Mouse (Mus musculus): ENCODE data around the gene Odf2. TPM values are rescaled to one million over a fixed set of nuclear protein-coding genes. Genes with fewer than 3 reads are reported as not detected.

The Odf2 gene
- 49.0 and 63.5 TPM in 2 replicates for polyA plus RNA-seq (2014; fragmentation: Nextera tagmentation; extraction: Ambion mirVana)

DNA sequence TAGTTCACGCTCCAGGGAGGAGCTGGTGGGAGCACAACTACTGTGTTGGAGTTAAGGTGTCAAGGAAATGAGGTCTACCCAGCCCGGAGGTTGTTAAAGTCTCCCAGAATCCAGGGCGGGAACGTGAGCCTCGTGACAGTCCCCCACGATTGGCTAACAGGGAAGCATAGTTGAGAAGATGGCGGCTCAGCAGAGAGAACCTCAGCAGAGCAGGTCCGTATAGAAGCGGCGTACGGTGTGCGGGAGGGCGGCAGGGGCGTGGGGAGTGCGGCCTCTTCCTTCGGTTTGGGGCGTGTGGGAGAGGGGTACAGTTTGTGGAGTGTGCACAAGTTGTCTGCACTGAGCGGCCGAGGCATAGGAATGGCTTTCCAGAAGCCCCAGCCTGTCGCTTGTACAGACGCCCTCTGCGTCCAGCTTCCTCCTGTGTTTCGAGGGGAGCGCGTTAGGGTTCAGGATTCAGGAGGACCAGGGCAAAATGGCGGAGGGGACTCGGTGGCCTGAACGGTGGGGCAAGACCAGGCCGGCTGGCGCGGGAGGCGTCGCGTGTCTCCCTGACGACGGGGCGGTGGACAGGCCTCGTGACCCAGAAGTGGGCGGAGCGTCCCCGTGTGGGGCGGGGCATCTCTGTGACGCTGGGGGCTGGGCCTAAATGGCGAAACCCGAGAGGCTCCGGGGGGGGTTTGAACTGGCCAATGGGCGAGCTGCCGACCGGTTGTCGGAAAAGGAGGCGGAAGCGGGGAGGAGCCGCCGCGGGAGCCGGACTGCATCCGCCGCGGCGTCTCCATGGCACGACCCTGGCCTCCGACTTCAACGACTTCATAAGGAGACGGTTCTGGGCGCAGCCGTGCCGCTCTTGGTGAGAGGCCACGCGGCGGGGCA, at the start of gene Odf2:
Gene Odf2 (plus strand): TSS at position 156 of the 879 bp plus-strand sequence.
- DNase-seq (ENCODE audit: low spot score) = peak; percentile 100
- H3K27me3 ChIP-seq (ENCODE audit: control insufficient read depth, insufficient read depth, low read length) = no peaks in the 10 kb centered on the region
- peak within 1 kb of the TSS; percentile 89 for H3K9ac ChIP-seq
- 1% methylated on average over 68 of the region's 70 CpGs for WGBS
- H3K27ac ChIP-seq = peak within 1 kb of the TSS; percentile 88
- peaks cover 28% of the 10 kb centered on the region for H3K36me3 ChIP-seq (replicated peaks; ENCODE audit: control insufficient read depth, insufficient read depth)
- H3K4me1 ChIP-seq (replicated peaks; ENCODE audit: control insufficient read depth, insufficient read depth, low read length) = peaks cover 12% of the 10 kb centered on the region
- no peaks in the 10 kb centered on the region for H3K9me3 ChIP-seq (ENCODE audit: control insufficient read depth, low read length)
- peak within 1 kb of the TSS; percentile 95 for H3K4me2 ChIP-seq (replicated peaks)
- ATAC-seq (ENCODE audit: low FRiP score) = peak; percentile 94
- H3K4me3 ChIP-seq (replicated peaks; ENCODE audit: low read length) = peak within 1 kb of the TSS; percentile 95

DNA sequence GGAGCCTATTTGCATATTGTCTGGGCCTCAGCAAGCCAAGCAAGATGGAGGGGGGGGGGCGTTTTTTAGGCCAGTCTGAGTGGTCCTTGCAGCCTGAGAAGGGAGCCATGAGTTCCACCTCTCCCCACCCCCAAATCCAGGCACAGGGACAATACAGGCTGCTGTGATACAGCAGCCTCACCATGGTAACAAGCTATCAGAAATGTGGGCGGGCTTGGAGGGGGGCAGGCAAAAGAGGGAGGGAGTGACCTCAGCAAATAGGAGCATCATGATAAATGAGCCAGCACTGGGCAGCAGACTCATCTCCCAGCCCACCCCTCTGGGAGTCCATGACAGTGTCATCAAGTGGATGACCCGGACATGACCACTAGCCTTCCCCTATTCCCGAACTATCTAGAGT, 49.6 kb upstream of the Odf2 start:
- Histone ChIP-seq H3K4me2 (replicated peaks) (no peak overlapping the region), H3K4me1 (replicated peaks; ENCODE audit: control insufficient read depth, insufficient read depth, low read length) (peaks cover 36% of the 10 kb centered on the region), H3K9ac (no peak overlapping the region), H3K4me3 (replicated peaks; ENCODE audit: low read length) (no peak overlapping the region), H3K36me3 (replicated peaks; ENCODE audit: control insufficient read depth, insufficient read depth) (peaks cover 25% of the 10 kb centered on the region), H3K27me3 (ENCODE audit: control insufficient read depth, insufficient read depth, low read length) (no peaks in the 10 kb centered on the region), H3K27ac (peak overlapping the region; percentile 67), H3K9me3 (ENCODE audit: control insufficient read depth, low read length) (no peaks in the 10 kb centered on the region)
- DNase-seq (ENCODE audit: low spot score) (peak; percentile 27), ATAC-seq (ENCODE audit: low FRiP score) (peak; percentile 52)
- 13% methylated on average over 4 of the region's 4 CpGs for WGBS

DNA sequence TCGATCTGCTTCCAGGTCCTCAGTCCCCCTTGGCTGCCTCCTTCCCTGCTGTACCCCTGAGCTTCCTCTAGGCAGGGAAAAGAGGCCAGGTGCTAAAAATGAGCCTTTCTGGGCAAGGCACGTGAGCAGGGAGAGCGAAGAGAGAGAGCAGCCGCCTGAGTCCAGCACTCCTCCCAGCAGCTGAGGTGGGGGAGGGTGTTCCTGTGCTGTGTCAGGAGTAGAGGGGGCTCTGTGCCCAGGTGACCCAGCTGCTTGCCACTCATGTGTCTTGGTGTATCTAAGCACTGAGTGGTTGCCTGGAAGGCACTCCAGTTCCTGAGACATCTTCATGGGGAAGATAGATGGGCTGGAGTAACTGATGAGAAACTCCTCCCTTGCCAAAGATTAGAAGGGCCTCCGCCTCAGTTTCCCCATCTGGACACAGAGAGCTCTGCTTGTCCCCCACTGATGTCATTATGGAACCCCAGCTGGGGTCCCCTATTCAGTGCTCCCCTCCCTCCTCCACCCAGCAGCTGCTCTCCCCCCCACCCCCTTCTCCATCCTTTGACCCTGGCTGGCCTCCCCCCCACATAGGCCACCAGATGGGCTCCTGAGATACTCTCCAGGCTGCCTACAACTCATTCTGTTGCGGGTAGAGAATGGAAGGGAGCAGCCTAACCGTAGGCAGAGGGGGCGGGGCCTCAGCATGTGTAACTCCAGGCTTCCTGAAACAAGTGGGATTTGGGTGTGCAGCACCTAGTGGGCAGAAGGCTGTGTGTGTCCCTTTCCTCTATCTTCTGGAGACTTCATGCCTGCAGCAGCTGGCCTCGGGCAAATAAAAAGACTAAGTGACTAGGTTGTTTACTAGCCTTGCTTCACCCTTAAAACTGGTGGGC, 45.6 kb upstream of the Odf2 start:
- Histone ChIP-seq H3K4me3 (replicated peaks; ENCODE audit: low read length) (no peak overlapping the region), H3K27ac (peak overlapping the region; percentile 88), H3K4me2 (replicated peaks) (peak overlapping the region; percentile 78; the same call in 1 of the 2 replicates), H3K4me1 (replicated peaks; ENCODE audit: control insufficient read depth, insufficient read depth, low read length) (peaks cover 51% of the 10 kb centered on the region), H3K27me3 (ENCODE audit: control insufficient read depth, insufficient read depth, low read length) (no peaks in the 10 kb centered on the region), H3K36me3 (replicated peaks; ENCODE audit: control insufficient read depth, insufficient read depth) (peaks cover 22% of the 10 kb centered on the region), H3K9me3 (ENCODE audit: control insufficient read depth, low read length) (no peaks in the 10 kb centered on the region), H3K9ac (peak overlapping the region; percentile 95; the same call in 1 of the 2 replicates)
- DNase-seq (ENCODE audit: low spot score) = no peak
- 0 out of 2 replicates have a peak, but pooled peaks have one; percentile 19 for ATAC-seq (ENCODE audit: low FRiP score)
- 19% methylated on average over 9 of the region's 9 CpGs for WGBS

DNA sequence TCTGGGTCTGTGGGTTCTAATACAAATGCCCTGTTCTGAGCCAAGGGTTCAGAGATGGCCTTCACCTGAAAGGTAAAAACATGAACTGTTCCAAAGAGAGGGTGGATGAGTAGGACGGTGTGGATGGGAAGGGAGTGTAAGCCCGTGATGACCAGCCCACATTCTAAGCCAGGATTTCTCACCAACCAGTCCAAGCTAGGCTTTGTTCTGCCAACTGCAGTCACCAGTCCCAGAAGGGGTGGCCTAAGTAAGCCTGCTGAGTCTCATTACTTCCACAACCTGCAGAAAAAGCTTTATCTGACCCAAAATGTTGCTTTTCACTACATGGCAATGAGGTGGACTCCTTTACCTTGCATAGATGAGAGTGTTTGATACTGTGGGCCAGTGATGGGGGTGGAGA, 44.9 kb upstream of the Odf2 start:
- Histone ChIP-seq H3K36me3 (replicated peaks; ENCODE audit: control insufficient read depth, insufficient read depth) (peaks cover 22% of the 10 kb centered on the region), H3K27ac (peak overlapping the region; percentile 88), H3K9me3 (ENCODE audit: control insufficient read depth, low read length) (no peaks in the 10 kb centered on the region), H3K4me3 (replicated peaks; ENCODE audit: low read length) (no peak overlapping the region), H3K27me3 (ENCODE audit: control insufficient read depth, insufficient read depth, low read length) (no peaks in the 10 kb centered on the region), H3K9ac (peak overlapping the region; percentile 95), H3K4me1 (replicated peaks; ENCODE audit: control insufficient read depth, insufficient read depth, low read length) (peaks cover 49% of the 10 kb centered on the region), H3K4me2 (replicated peaks) (peak overlapping the region; percentile 78)
- no peak for ATAC-seq (ENCODE audit: low FRiP score)
- 35% methylated on average over 2 of the region's 2 CpGs for WGBS
- no peak for DNase-seq (ENCODE audit: low spot score)

DNA sequence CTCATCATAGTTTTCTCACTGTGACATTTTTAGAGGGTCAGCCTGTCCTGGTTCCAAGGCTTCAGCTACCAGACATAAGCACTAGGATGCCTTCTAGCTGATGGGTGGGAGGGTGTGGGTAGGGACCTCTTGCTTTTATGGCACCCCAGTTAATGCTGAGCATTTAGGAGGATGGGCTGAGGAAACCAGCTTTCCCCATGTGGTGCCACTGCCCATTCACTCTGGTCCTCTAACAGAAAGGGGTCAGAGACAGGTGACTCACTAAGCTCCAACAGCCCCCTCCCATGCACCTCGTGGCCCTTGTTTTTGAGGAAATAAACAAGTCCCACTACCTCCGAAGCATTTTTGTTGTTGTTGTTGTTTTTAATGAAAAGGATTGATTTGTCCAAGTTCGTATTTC, 44.4 kb upstream of the Odf2 start:
- DNase-seq (ENCODE audit: low spot score) = no peak
- Histone ChIP-seq H3K36me3 (replicated peaks; ENCODE audit: control insufficient read depth, insufficient read depth) (peaks cover 22% of the 10 kb centered on the region), H3K4me2 (replicated peaks) (peak overlapping the region; percentile 78), H3K4me1 (replicated peaks; ENCODE audit: control insufficient read depth, insufficient read depth, low read length) (peaks cover 49% of the 10 kb centered on the region), H3K9ac (peak overlapping the region; percentile 95), H3K27me3 (ENCODE audit: control insufficient read depth, insufficient read depth, low read length) (no peaks in the 10 kb centered on the region), H3K4me3 (replicated peaks; ENCODE audit: low read length) (peak overlapping the region; percentile 69), H3K9me3 (ENCODE audit: control insufficient read depth, low read length) (no peaks in the 10 kb centered on the region), H3K27ac (peak overlapping the region; percentile 88)
- ATAC-seq (ENCODE audit: low FRiP score) = no peak
- 10% methylated on average over 3 of the region's 3 CpGs for WGBS

DNA sequence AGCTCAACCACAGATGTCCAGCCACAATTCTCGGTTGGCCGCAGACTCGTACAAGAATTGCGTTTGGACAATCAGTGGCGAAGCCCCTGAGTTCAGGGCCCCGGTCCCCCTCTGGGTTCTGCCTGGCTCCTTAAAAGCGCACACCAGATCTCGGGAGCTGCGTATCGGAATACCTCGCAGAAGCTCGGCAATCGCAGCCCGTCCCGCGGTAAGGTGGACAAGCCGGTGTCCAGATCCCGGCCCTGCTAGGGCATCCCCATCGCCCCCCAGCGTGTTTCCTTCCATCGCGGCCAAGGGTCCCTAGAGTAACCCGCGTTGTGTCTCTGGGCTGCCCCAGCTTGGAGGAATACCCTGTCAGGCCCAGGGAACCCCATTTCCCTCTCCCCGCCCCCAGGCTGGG, 43.4 kb upstream of the Odf2 start:
- Histone ChIP-seq H3K27ac (peak overlapping the region; percentile 88), H3K36me3 (replicated peaks; ENCODE audit: control insufficient read depth, insufficient read depth) (peaks cover 22% of the 10 kb centered on the region), H3K4me1 (replicated peaks; ENCODE audit: control insufficient read depth, insufficient read depth, low read length) (peaks cover 47% of the 10 kb centered on the region), H3K27me3 (ENCODE audit: control insufficient read depth, insufficient read depth, low read length) (no peaks in the 10 kb centered on the region), H3K9ac (peak overlapping the region; percentile 95), H3K4me3 (replicated peaks; ENCODE audit: low read length) (peak overlapping the region; percentile 69), H3K9me3 (ENCODE audit: control insufficient read depth, low read length) (no peaks in the 10 kb centered on the region), H3K4me2 (replicated peaks) (peak overlapping the region; percentile 78)
- DNase-seq (ENCODE audit: low spot score) = peak; percentile 45
- 1% methylated on average over 25 of the region's 25 CpGs for WGBS
- no peak for ATAC-seq (ENCODE audit: low FRiP score)

DNA sequence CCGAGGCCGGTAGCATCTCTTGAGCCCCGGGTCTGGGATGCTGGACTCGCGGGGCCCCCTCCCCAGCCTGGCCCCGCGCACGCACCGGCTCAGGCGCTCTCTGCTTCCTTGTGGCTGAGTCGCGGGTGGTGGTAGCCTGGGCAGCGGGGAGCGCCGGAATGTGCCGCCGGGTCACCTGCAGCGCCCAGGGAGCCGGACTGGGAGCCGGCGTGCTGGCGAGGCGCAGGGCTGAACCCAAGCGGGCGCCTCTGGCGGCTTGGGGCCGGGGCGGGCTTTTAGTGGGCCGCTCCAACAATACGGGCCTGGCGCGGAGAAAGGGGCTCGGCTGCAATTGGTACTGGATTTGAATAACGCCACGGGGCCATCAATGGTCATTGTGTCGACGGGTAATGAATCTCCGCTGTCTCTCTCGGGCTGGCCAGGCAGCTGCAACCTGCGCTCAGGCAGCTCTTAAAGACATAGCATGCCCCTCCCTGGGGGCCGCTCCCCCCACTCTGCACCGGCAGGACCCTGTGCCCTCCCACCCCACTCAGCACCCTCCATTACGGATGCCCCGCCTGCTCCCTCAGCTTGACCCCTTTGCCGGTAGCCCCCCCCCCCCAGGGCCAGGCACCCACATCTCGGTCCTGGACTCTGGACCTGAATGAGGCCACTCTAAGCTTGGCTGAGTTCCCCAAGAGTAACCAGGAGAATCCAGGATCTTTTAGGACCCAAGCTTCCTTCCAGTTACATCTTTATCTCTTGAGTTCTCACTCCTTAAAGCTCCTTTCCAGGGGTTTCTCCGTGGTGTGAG, 42.8 kb upstream of the Odf2 start:
- DNase-seq (ENCODE audit: low spot score) = peak; percentile 56
- Histone ChIP-seq H3K9ac (peak overlapping the region; percentile 95), H3K27me3 (ENCODE audit: control insufficient read depth, insufficient read depth, low read length) (no peaks in the 10 kb centered on the region), H3K27ac (peak overlapping the region; percentile 88), H3K4me2 (replicated peaks) (peak overlapping the region; percentile 78), H3K4me3 (replicated peaks; ENCODE audit: low read length) (peak overlapping the region; percentile 69), H3K36me3 (replicated peaks; ENCODE audit: control insufficient read depth, insufficient read depth) (peaks cover 20% of the 10 kb centered on the region), H3K4me1 (replicated peaks; ENCODE audit: control insufficient read depth, insufficient read depth, low read length) (peaks cover 45% of the 10 kb centered on the region), H3K9me3 (ENCODE audit: control insufficient read depth, low read length) (no peaks in the 10 kb centered on the region)
- 2% methylated on average over 45 of the region's 47 CpGs for WGBS
- ATAC-seq (ENCODE audit: low FRiP score) = peak; percentile 59

DNA sequence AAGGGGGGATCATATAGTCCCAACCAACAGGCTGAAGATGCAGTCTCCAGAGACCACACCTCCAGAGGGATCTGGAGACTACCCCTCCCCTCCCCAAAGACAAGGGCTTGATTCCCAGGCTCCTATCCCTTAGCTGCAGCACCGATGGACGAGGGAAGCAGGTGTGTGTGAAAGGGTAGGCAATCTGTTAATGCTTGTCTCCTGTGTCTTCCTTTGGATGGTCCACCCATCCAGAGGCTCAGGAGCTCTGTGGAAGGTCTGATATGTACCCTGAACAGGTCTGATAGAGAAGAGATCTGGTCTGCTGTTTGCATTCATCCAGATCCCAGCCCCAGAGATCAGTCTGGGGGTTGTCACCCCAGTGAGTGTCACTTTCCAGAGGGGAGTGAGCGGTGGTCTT, 42.1 kb upstream of the Odf2 start:
- DNase-seq (ENCODE audit: low spot score) = no peak
- no peaks in the 10 kb centered on the region for H3K27me3 ChIP-seq (ENCODE audit: control insufficient read depth, insufficient read depth, low read length)
- peak overlapping the region; percentile 69 for H3K4me3 ChIP-seq (replicated peaks; ENCODE audit: low read length)
- H3K4me2 ChIP-seq (replicated peaks) = peak overlapping the region; percentile 78
- no peaks in the 10 kb centered on the region for H3K9me3 ChIP-seq (ENCODE audit: control insufficient read depth, low read length)
- peaks cover 14% of the 10 kb centered on the region for H3K36me3 ChIP-seq (replicated peaks; ENCODE audit: control insufficient read depth, insufficient read depth)
- peaks cover 45% of the 10 kb centered on the region for H3K4me1 ChIP-seq (replicated peaks; ENCODE audit: control insufficient read depth, insufficient read depth, low read length)
- H3K9ac ChIP-seq = peak overlapping the region; percentile 95
- ATAC-seq (ENCODE audit: low FRiP score) = no peak
- 10% methylated on average over 3 of the region's 3 CpGs for WGBS
- peak overlapping the region; percentile 88; the same call in 1 of the 2 replicates for H3K27ac ChIP-seq
